Mouse (Mus musculus) kidney, postnatal 0 days (tissue): ENCODE results near the gene Mrps36. TPM values are rescaled to one million over a fixed set of nuclear protein-coding genes. Genes with fewer than 3 reads are reported as not detected.

Experiments used
- ATAC-seq: fragments of 200-750 bp; cut with Nextera tagmentation; replicated peaks from 2 replicates; pipeline ENCODE4 v1.8.0; 2017; ENCODE audit warnings: low read depth, moderate number of reproducible peaks, moderate TSS enrichment, moderate library complexity; ENCODE audit not compliant: low FRiP score
- DNase-seq: peaks from one replicate; pipeline ENCODE4 v3.0.0-alpha.2; 2016; ENCODE audit warnings: low spot score
- H3K27ac ChIP-seq: fragments of 300-500 bp; sonication (generic); 2 replicates; pipeline ENCODE4 v1.5.1; 2014; ENCODE audit warnings: mild to moderate bottlenecking
- H3K27me3 ChIP-seq: fragments of 300-500 bp; sonication (generic); 2 replicates; pipeline ENCODE4 v1.6.1; 2014; ENCODE audit warnings: low read length, mixed read lengths; ENCODE audit not compliant: insufficient read depth
- H3K36me3 ChIP-seq: fragments of 300-500 bp; sonication (generic); 2 replicates; pipeline ENCODE4 v1.6.1; 2014; ENCODE audit warnings: low read length, mixed read lengths; ENCODE audit not compliant: insufficient read depth
- H3K4me1 ChIP-seq: fragments of 300-500 bp; sonication (generic); replicated peaks from 2 replicates; pipeline ENCODE4 v1.6.1; 2014; ENCODE audit warnings: antibody characterized with exemption, low read length, mixed read lengths; ENCODE audit not compliant: insufficient read depth
- H3K4me2 ChIP-seq: fragments of 300-500 bp; sonication (generic); 2 replicates; pipeline ENCODE4 v1.6.1; 2014; ENCODE audit warnings: mild to moderate bottlenecking, low read length, moderate library complexity, mixed read lengths
- H3K4me3 ChIP-seq: fragments of 300-500 bp; sonication (generic); replicated peaks from 2 replicates; pipeline ENCODE4 v1.5.1; 2014; ENCODE audit warnings: low read depth, low read length
- H3K9ac ChIP-seq: fragments of 300-500 bp; sonication (generic); 2 replicates; pipeline ENCODE4 v1.6.1; 2014; ENCODE audit warnings: low read depth, low read length
- H3K9me3 ChIP-seq: fragments of 300-500 bp; sonication (generic); replicated peaks from 2 replicates; pipeline ENCODE4 v1.6.1; 2016; ENCODE audit warnings: low read length, inconsistent platforms, mixed read lengths
- CTCF ChIP-seq: IDR thresholded peaks from 2 replicates; pipeline ENCODE4 v1.5.1; 2016; ENCODE audit warnings: antibody characterized with exemption, low read depth, mild to moderate bottlenecking, moderate library complexity
- WGBS: fragments of 180-500 bp; shearing (Covaris S2); extraction: QIAGEN DNeasy Blood & Tissue Kit; methylation state at CpG from one replicate; pipeline ENCODE4 v1.1.7; 2014; 5-methylcytosine and 5-hydroxymethylcytosine counted together
- polyA plus RNA-seq: library from polyadenylated mRNA; unstranded; fragments of >200 nt; fragmentation: Nextera tagmentation; extraction: Ambion mirVana; gene quantifications from 2 replicates; pipeline ENCODE4 v1.2.1, GENCODE M21; 2015

The Mrps36 gene
- polyA plus RNA-seq, 1 experiment from 2014 or later: 255 TPM

- WGBS: 92% methylated on average over 5 of the region's 5 CpGs
- DNase-seq: no peak
- Histone ChIP-seq H3K4me1 (0 out of 2 replicates have a peak, but pooled peaks cover 7% of the 10 kb centered on the region), H3K9me3 (no peaks in the 10 kb centered on the region), H3K36me3 (peaks cover 5% of the 10 kb centered on the region; the same call in 1 of the 2 replicates), H3K27ac (no peak overlapping the region), H3K27me3 (no peaks in the 10 kb centered on the region), H3K4me3 (no peak overlapping the region), H3K9ac (no peak overlapping the region), H3K4me2 (no peak overlapping the region)
- ATAC-seq: no peak
- no peak for TF ChIP-seq CTCF
These were observed 16.4 kb downstream of the Mrps36 start for GRCm38 (mm10) chr13:100728086-100728485.

GRCm38 (mm10) chr13:100725194-100725593 is 19.3 kb downstream of the Mrps36 start:
- DNase-seq: no peak
- Histone ChIP-seq H3K4me3 (no peak overlapping the region), H3K36me3 (peaks cover 7% of the 10 kb centered on the region; the same call in 1 of the 2 replicates), H3K4me2 (no peak overlapping the region), H3K9me3 (no peaks in the 10 kb centered on the region), H3K4me1 (0 out of 2 replicates have a peak, but pooled peaks cover 7% of the 10 kb centered on the region), H3K27me3 (no peaks in the 10 kb centered on the region), H3K9ac (no peak overlapping the region), H3K27ac (no peak overlapping the region)
- TF ChIP-seq CTCF: no peak
- ATAC-seq: no peak
- WGBS: 90% methylated on average over 10 of the region's 10 CpGs

GRCm38 (mm10) chr13:100724051-100724754 is 20.3 kb downstream of the Mrps36 start:
- ATAC-seq (0 out of 2 replicates have a peak, but pooled peaks have one; percentile 10), DNase-seq (peak; percentile 36)
- H3K36me3 ChIP-seq: peaks cover 10% of the 10 kb centered on the region; the same call in 1 of the 2 replicates

GRCm38 (mm10) chr13:100721656-100722055 is 22.8 kb downstream of the Mrps36 start:
- no peak for DNase-seq
- WGBS: 91% methylated on average over 5 of the region's 5 CpGs
- H3K27ac ChIP-seq: no peak overlapping the region
- H3K9me3 ChIP-seq: no peaks in the 10 kb centered on the region
- TF ChIP-seq CTCF: no peak
- H3K4me1 ChIP-seq: no peaks in the 10 kb centered on the region
- no peak overlapping the region for H3K4me2 ChIP-seq
- no peak overlapping the region for H3K4me3 ChIP-seq
- H3K9ac ChIP-seq: no peak overlapping the region
- H3K27me3 ChIP-seq: no peaks in the 10 kb centered on the region
- H3K36me3 ChIP-seq: peaks cover 19% of the 10 kb centered on the region
- ATAC-seq: no peak

More at GRCm38 (mm10) chr13:100724051-100724754, 20.3 kb downstream of the Mrps36 start:
- Histone ChIP-seq H3K4me1 (0 out of 2 replicates have a peak, but pooled peaks cover 3% of the 10 kb centered on the region), H3K9me3 (no peaks in the 10 kb centered on the region), H3K4me3 (no peak overlapping the region), H3K27me3 (no peaks in the 10 kb centered on the region), H3K4me2 (no peak overlapping the region), H3K27ac (no peak overlapping the region), H3K9ac (no peak overlapping the region)
- 50% methylated on average over 7 of the region's 7 CpGs for WGBS
- no peak for TF ChIP-seq CTCF

- Histone ChIP-seq H3K36me3 (peaks cover 55% of the 10 kb centered on the region), H3K4me3 (no peak overlapping the region), H3K4me2 (no peak overlapping the region), H3K4me1 (no peaks in the 10 kb centered on the region), H3K9me3 (no peaks in the 10 kb centered on the region), H3K9ac (no peak overlapping the region), H3K27me3 (no peaks in the 10 kb centered on the region), H3K27ac (no peak overlapping the region)
- TF ChIP-seq CTCF: no peak
- WGBS: 88% methylated on average over 6 of the region's 6 CpGs
- no peak for ATAC-seq
- DNase-seq: no peak
These were observed 29.0 kb downstream of the Mrps36 start for GRCm38 (mm10) chr13:100715467-100715866.

GRCm38 (mm10) chr13:100706206-100706605 is 38.3 kb downstream of the Mrps36 start:
- ATAC-seq: no peak
- Histone ChIP-seq H3K9ac (no peak overlapping the region), H3K27ac (no peak overlapping the region), H3K4me2 (no peak overlapping the region), H3K36me3 (peaks cover 60% of the 10 kb centered on the region), H3K4me3 (no peak overlapping the region), H3K27me3 (no peaks in the 10 kb centered on the region), H3K9me3 (no peaks in the 10 kb centered on the region), H3K4me1 (no peaks in the 10 kb centered on the region)
- no peak for DNase-seq
- TF ChIP-seq CTCF: no peak
- WGBS: 97% methylated on average over 7 of the region's 7 CpGs
